Mouse (Mus musculus) ES-E14 (cell line): ENCODE results near the gene Cd3g. TPM values are rescaled to one million over a fixed set of nuclear protein-coding genes. Genes with fewer than 3 reads are reported as not detected.

Experiments used
- DNase-seq: peaks from one replicate; pipeline ENCODE4 v3.0.0-alpha.2; 2013; ENCODE audit warnings: low read depth, low spot score
- H3K27ac ChIP-seq: 2 replicates; pipeline ENCODE4 v1.5.1; 2012; ENCODE audit warnings: low read depth, mild to moderate bottlenecking, low read length, moderate library complexity, mixed read lengths; ENCODE audit not compliant: poor library complexity, insufficient read depth, severe bottlenecking
- H3K36me3 ChIP-seq: 2 replicates; pipeline ENCODE4 v1.6.1; 2012; ENCODE audit warnings: mild to moderate bottlenecking, low read length, moderate library complexity, mixed read lengths; ENCODE audit not compliant: control insufficient read depth, poor library complexity, insufficient read depth, severe bottlenecking
- H3K4me1 ChIP-seq, 2 experiments: fragments of 150-350 bp in 1 of 2; sonication (generic) in 1 of 2; 2 replicates each; pipeline ENCODE4 v1.6.1; 2012; ENCODE audit warnings: low read length in 2 of 2, mild to moderate bottlenecking in 1 of 2, mixed read lengths in 1 of 2; ENCODE audit not compliant: control insufficient read depth in 2 of 2, insufficient read depth in 2 of 2, poor library complexity in 1 of 2
- H3K4me3 ChIP-seq, 2 experiments: fragments of 150-350 bp in 1 of 2; sonication (generic) in 1 of 2; 2 replicates each; pipeline ENCODE4 v1.5.1; 2012; ENCODE audit warnings: low read length in 2 of 2, low read depth in 1 of 2, mild to moderate bottlenecking in 1 of 2, mixed read lengths in 1 of 2; ENCODE audit not compliant: insufficient read depth in 1 of 2, poor library complexity in 1 of 2, severe bottlenecking in 1 of 2
- H3K9ac ChIP-seq: 2 replicates; pipeline ENCODE4 v1.6.1; 2012; ENCODE audit warnings: low read depth, mild to moderate bottlenecking, low read length, mixed read lengths; ENCODE audit not compliant: poor library complexity, insufficient read depth, severe bottlenecking
- H3K9me3 ChIP-seq: fragments of 150-350 bp; sonication (generic); 2 replicates; pipeline ENCODE4 v1.6.1; 2012; ENCODE audit warnings: low read depth, mild to moderate bottlenecking, low read length; ENCODE audit not compliant: control insufficient read depth, insufficient read depth
- CHD2 ChIP-seq: IDR thresholded peaks from 2 replicates; pipeline ENCODE4 v1.6.1; 2014; ENCODE audit warnings: mild to moderate bottlenecking, low read depth, low read length, inconsistent platforms
- HCFC1 ChIP-seq: IDR thresholded peaks from 2 replicates; pipeline ENCODE4 v1.6.1; 2012; ENCODE audit warnings: low read length, inconsistent platforms, borderline replicate concordance; ENCODE audit not compliant: insufficient read depth
- MAFK ChIP-seq: IDR thresholded peaks from 2 replicates; pipeline ENCODE4 v1.6.1; 2014; ENCODE audit warnings: mild to moderate bottlenecking, low read depth, low read length, inconsistent platforms; ENCODE audit not compliant: insufficient read depth
- ZC3H11A ChIP-seq: IDR thresholded peaks from 2 replicates; pipeline ENCODE4 v1.6.1; 2012; ENCODE audit warnings: low read depth, mild to moderate bottlenecking, inconsistent platforms, low read length, borderline replicate concordance
- ZNF384 ChIP-seq: IDR thresholded peaks from 2 replicates; pipeline ENCODE4 v1.6.1; 2012; ENCODE audit warnings: low read depth, low read length, inconsistent platforms
- in situ Hi-C, 2 experiments: fragments of 600-800 bp; cut with MboI; formaldehyde crosslinking; loops; one replicate each; pipeline ENCODE4 v1.15.1; 2025; ENCODE audit warnings: low sequenced_read_pairs in 2 of 2, inconsistent platforms in 1 of 2; ENCODE audit not compliant: unreplicated experiment in 2 of 2
- total RNA-seq: library from RNA; depleted of rRNA; stranded (reverse); fragments of 300-350 nt; gene quantifications from 2 replicates; pipeline ENCODE4 v1.2.3, GENCODE M21; 2012

Gene Cd3g
- total RNA-seq, 1 experiment = 0.27 TPM

DNA sequence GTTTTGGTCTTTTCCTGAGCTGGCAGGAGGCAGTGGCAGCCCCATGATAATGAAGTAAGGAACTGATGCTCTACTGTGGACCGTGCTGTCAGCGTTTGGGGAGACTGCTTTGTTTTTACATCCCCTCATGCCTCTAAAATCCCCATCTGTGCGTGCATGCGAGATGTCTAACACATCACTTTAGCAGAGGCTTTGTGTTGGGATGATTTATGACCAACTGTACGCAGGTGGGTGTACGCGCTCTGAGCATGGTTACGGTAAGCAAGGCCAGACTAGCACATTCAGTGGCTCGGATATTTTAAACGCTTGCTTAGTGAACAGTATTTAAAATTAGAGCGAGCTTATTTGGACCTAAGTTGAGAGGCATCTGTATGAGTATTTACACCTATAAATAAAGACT lies 37.8 kb upstream of the Cd3g start:
- H3K9ac ChIP-seq = no peak overlapping the region
- no peak for DNase-seq
- in situ Hi-C loops = no loop called here
- no peaks in the 10 kb centered on the region for H3K36me3 ChIP-seq
- H3K27ac ChIP-seq = no peak overlapping the region
- H3K4me1 ChIP-seq = no peaks in the 10 kb centered on the region
- TF ChIP-seq MAFK (no peak), HCFC1 (no peak)
- no peaks in the 10 kb centered on the region for H3K9me3 ChIP-seq
- H3K4me3 ChIP-seq = no peak overlapping the region

DNA sequence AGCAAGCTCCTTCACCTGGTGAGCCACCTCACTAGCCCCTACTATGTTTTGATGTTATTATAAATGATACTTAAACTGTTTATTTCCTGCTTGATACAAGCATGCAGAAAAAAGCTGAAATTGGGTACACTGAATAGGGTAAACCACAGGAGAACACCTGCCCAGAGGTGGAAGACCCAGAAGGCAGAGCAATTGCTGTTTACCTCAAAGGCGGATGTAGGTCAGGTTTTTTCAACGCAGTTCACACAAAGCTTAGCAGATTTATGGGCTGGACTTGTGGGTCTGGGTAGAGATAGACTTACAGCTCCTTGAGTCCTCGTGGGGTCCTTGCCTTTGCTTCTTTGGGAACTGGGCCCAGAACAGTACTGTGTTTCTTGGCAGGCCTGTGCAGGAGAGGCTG lies 35.6 kb upstream of the Cd3g start:
- no peak for DNase-seq
- no peaks in the 10 kb centered on the region for H3K36me3 ChIP-seq
- no peak overlapping the region for H3K4me3 ChIP-seq
- no peaks in the 10 kb centered on the region for H3K9me3 ChIP-seq
- in situ Hi-C loops = no loop called here
- no peak overlapping the region for H3K9ac ChIP-seq
- TF ChIP-seq CHD2 (no peak), MAFK (no peak), ZNF384 (no peak), HCFC1 (no peak), ZC3H11A (no peak)
- no peak overlapping the region for H3K27ac ChIP-seq
- H3K4me1 ChIP-seq = no peaks in the 10 kb centered on the region

DNA sequence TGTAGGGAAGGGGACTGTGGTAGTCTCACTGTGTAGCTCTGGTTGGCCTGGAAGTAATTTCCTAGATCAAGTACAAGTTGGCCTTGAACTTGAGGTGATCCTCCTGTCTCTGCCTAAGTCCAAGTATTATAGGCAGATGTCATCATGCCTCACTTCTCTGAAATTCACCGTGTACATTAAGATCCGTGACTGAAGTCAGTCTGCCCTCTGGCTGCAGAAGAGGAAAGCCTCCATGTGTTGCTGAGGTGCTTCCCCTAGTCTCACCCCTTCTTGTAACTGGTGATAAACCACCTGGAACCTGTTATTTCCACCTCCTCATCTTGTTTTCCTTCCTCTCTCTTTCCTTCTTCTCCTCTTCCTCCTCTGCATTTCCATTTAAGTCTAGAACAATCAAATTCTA lies 34.6 kb upstream of the Cd3g start:
- Histone ChIP-seq H3K27ac (no peak overlapping the region), H3K4me1 (no peaks in the 10 kb centered on the region), H3K36me3 (no peaks in the 10 kb centered on the region), H3K4me3 (no peak overlapping the region), H3K9me3 (no peaks in the 10 kb centered on the region), H3K9ac (no peak overlapping the region)
- TF ChIP-seq HCFC1 (no peak), CHD2 (no peak), ZC3H11A (no peak), ZNF384 (no peak), MAFK (no peak)
- no peak for DNase-seq
- in situ Hi-C loops = no loop called here

DNA sequence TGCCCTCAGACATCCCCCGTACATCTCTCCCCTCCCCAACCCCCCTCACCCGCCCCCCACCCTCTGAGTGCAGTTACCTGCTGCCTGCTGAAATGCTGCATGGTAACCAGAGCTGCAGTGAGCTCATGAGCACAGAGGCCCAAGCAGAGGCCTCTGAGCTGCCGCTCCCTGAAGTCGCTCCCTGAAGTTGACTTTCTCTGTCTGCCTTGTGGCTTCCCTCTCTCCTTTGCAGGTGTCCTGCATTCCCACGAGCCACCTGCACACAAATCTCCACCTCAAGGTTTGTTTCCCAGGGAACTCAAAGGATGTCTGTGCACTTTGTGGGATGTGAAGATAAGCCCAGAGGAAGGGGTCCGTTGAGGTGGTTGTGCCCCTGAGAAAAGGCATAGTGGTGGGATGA lies 31.1 kb upstream of the Cd3g start:
- Histone ChIP-seq H3K27ac (no peak overlapping the region), H3K4me1 (no peaks in the 10 kb centered on the region; a peak in 1 of 4 replicates), H3K36me3 (no peaks in the 10 kb centered on the region), H3K9me3 (no peaks in the 10 kb centered on the region), H3K9ac (no peak overlapping the region), H3K4me3 (no peak overlapping the region)
- no peak for TF ChIP-seq ZC3H11A
- no peak for TF ChIP-seq ZNF384
- no peak for TF ChIP-seq CHD2
- no peak for TF ChIP-seq HCFC1
- TF ChIP-seq MAFK = no peak
- in situ Hi-C loops = no loop called here
- DNase-seq = no peak

DNA sequence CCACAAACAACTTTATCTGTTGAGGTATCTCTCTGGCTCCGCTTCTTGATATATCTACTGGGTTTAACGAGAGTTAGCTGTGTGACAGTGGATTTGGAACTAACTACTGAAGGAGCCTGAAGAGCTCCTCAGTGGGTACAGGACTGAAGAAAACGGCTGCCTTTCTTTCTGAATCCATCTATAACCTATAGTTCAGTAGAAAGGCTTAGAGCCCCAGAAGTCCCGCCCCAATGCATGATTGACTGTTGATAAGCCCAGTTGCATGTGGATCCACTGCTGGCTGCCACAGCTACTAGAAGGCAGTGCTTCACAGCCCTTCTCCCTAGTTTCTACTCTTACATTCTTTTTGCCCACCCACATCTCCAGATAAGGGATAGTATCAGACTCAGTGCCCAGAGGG lies 30.2 kb upstream of the Cd3g start:
- Histone ChIP-seq H3K4me3 (no peak overlapping the region), H3K9me3 (no peaks in the 10 kb centered on the region), H3K9ac (no peak overlapping the region), H3K27ac (no peak overlapping the region), H3K36me3 (no peaks in the 10 kb centered on the region), H3K4me1 (no peaks in the 10 kb centered on the region; a peak in 1 of 4 replicates)
- in situ Hi-C loops = no loop called here
- DNase-seq = no peak
- TF ChIP-seq CHD2 (no peak), ZC3H11A (no peak), HCFC1 (no peak), ZNF384 (no peak), MAFK (no peak)
